Mouse (Mus musculus): ENCODE results near the gene Tmco5b.

The Tmco5b gene

DNA sequence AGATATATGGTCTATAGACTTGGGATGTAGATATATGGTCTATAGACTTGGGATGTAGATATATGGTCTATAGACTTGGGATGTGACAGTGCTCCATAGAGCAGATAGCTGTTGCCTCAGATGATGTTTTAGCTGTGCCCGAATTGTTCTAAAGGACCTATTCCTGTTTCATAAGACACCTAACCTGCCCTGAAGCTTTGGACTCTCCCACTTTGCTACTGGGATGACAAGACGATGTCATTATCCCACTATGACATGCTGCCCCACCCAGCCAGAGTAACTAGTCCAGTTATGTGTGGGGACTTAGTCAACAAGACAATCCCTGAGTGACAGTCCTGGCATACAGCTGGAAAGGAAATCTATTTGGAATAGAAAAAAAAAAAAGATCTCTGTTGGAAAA, at the start of gene Tmco5b:
Gene Tmco5b (plus strand): TSS at position 301 of the 400 bp plus-strand sequence.
- no peak for DNase-seq (ENCODE audit: low spot score in 2 of 2)

DNA sequence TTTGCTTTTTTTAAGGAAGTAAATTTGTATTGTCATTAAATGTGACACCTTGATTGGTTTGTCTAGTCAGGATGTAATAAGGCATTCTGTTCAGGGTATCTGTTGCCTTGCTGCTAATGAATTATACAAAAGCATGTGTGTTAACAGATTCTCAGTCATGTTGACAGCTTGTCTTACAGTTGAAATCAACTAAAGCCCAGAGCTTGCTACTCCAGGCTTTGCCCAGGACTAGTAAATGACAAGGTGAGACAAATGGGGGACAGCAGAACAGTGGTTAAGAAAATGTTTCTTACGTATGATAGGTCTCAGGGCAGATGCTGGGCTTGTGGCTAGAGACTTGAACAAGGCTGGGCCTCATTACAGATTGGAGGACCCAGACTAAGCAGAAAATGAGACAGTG, 48.5 kb upstream of the Tmco5b start:
- DNase-seq (ENCODE audit: low spot score in 2 of 2) = no peak

DNA sequence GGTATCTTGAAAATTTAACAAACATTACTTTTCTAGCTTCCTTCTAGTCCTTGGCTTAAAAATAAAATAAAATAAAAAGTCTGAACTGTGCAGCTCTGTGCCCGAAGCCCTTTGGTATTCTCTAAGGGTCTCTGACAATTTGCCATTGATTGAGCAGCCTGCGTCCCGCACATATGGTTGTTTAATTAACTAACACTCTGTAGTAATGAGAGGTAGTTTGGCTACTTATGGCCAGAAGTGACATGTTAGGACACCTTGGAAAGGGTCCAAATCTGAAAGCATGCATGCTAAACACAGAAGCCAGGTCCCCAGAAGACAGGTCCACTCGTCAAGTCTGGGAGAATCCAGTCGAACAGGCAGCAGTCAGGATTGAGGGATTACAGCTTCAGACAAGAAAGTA, 46.7 kb upstream of the Tmco5b start:
- DNase-seq (ENCODE audit: low spot score in 2 of 2) = no peak

DNA sequence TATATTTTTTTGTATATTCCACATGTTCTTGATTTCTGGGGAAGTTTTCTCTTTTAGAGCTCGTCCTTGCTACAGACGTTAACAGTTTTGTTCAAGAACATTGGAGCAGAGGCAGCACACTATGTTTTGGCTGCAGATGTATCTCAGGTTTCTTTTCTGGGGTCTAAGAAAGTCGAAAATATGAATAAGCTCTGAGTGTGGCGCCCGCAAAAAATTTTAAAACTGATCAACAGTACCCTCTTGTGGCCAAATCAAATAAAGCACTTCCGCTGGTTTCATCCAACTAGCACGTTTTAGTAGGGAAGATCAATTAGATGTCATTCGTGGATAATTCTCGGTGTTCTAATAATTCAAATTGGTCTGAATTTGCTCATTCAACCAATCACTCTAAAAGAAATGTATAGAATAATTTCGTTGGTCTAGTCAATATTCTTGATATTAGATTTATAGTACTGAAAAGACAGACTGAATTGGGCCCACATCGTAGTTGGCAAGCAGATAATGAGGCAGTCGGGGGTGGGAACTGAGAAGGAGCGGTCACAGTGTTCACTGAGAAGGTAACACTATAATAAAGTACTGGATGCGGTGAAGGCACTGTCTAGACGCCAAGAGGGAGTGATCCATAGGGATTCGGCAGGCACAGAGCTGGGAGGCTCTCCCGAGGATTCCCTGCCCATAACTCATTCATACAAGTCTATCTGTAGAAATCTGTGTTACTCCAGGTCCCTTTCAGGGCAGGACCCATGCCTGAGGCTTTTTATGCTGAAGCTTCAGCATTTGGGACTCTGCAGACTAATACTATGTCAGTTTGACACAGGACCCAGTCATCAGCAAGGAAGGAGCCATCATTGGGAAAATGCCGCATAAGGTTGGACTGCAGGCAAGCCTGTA, 17.1 kb downstream of the Tmco5b start:
- no peak for DNase-seq (ENCODE audit: low spot score in 2 of 2)

DNA sequence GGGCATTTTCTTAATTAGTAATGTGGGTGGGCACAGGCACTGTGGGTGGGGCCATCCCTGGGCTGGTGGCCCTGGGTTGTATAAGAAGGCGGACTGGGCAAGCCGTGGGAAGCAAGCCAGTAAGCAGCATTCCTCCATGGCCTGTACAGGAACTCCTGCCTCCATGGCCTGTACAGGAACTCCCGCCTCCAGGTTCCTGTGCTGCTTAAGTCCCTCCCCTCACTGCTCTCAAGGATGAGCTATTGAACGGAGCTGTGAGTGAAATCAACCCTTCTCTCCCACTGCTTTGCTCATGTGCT, 17.7 kb downstream of the Tmco5b start:
- DNase-seq (ENCODE audit: low spot score in 2 of 2) = no peak

DNA sequence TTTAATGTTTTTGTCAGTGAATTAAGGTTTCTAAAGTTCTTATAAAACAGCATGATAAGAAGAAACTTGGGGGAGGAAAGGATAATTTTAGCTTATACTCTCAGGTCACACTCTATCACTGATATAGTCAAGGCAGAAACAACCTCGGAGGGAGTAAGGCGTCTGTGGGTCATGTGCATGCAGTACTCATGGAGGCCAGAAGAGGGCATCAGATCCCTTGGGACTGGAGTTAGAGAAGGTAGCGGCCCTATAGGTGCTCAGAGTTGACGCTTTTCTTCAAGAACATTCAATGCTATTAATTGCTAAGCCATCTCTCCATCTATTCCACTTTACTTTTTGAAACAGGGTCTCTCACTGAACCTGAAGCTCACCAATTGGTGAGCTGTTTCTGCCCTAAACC, 19.8 kb downstream of the Tmco5b start:
- peak; percentile 21 to 65 for DNase-seq (ENCODE audit: low spot score in 2 of 2)

DNA sequence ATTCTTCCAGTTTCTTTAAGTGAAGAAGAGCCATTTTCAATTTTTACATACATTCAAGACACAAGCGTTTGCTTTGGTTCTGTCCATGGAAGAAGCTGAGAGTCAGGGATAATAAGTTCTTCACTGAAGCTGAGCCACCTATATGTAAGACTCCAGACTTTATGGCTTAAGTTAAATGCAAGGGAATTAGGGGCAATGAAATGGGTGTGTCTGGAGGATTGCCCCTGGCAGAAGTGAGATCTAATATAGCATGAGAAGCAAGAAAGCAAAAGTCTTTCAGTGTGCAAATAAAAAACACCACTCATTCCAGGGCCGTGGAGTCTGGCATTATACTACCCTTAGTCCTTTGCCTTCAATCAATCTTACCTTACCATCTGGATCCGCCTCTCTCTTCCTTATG, 25.7 kb downstream of the Tmco5b start:
- no peak for DNase-seq (ENCODE audit: low spot score in 2 of 2)

DNA sequence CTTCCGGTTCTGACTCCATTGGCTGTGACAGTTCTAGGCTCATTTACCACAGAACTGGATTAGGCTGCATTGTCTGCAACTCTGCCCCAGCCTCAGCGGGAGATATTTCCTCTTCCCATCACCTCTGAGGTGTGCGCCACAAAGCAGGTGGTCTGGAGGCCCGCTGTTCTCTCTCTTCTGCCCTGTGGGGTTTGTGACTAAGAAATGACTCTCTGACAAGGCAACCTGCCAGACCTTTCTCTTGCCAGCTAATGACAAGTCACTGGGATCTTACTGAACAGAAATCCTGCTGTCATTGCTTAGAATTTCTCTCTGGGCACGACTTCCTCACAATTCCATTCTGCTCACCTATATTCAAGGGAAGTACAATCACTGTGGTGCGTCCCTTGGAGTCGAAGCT, 37.5 kb downstream of the Tmco5b start:
- no peak for DNase-seq (ENCODE audit: low spot score in 2 of 2)

DNA sequence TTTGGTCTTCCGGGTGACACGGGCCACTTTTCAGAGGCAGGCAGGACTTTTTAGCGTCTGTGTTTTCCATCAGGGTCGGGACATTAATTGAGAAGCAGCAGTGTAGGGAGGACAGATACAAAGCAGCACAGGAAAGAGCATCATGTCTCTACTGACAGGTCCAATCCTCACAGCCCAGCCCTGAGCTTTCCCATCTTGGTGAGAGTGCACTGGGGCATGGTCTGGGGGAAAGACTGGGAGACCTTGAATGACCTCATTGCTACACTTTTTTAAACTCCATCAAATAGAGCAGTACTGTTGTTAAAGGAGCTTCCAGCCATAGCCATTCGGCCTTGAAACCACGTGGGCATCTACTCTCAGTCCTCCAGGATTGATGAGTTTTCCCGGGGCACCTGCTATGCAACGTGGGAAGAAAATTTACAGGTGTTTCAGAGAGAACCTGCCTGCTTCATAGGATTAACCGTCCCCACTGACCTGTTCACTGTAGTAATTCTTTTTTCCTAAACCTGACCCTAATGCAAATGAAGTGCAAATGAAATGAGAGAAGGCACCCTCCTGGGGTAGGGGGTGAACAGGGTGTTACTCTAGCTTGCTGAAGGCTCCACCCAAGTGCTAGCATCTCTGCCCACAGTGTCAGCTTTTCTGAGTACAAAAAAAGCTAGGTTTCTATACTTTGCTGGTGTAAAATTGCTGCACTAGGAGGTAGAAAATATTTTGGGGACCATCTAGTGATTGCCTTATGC, 48.4 kb downstream of the Tmco5b start:
- no peak for DNase-seq (ENCODE audit: low spot score in 2 of 2)

DNA sequence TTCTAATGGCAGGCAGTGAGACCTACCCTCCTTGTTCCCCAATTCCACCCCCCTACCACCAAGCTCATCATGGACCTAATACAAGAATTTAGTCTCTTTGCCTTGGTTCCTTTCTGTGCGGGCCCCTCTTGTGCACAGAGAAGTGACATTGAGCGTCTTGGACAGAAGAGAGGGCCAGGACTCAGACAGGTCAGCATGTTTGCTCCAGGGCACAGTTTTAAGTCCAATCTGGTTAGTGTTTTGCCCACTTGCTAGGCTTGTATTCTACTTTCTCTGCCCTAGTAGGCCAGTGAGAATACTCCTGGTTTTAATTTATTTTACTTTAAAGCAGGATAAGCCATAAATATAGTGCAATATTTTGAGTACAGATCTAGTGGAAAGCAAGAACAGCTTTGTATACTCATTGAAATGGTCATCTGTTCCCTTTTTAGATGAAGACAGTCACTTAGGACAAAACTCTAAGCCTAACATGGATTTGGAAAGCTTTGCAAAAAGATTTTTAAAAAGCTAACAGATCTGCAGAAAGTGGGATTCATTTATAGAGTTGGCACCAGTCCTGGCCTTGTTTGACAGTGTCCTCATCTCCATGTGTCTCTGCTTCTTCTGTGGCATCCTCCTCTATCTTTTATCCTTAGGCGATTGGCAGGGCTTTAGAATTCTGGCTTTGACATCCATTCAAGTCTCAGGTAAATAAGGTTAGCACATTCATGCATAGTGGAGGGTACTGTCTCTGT, 50.2 kb downstream of the Tmco5b start:
- DNase-seq (ENCODE audit: low spot score in 2 of 2) = no peak

DNA sequence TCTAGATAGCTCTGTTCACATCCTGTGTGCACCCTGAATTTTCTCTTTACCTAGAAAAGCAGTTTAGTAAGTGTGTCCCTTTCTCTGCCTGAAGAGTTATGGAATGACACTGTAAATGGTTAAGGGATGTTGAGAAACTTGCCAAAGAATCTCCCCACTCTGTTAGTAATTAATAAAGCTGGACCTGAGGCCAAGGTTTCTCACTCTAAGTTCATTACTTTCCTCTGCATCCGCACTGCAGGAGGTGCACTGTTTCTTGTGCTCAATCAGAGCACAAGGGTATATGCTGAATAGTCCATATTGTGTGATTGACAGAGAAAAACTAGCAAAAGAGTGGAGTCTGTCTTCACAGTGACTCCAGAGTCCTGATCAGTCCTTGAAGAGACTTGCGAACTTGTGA, 59.0 kb downstream of the Tmco5b start:
- no peak for DNase-seq (ENCODE audit: low spot score in 2 of 2)

All from spleen, postnatal 10 days (tissue).